Mouse (Mus musculus) heart, postnatal 0 days (tissue): ENCODE measurements around the gene Rtf2. TPM values are rescaled to one million over a fixed set of nuclear protein-coding genes. Genes with fewer than 3 reads are reported as not detected.

ENCODE experiments used
- ATAC-seq: fragments of 200-750 bp; cut with Nextera tagmentation; 2 replicates; pipeline ENCODE4 v1.8.0; 2017; ENCODE audit warnings: low read depth, moderate number of reproducible peaks, moderate library complexity; ENCODE audit not compliant: insufficient read depth
- DNase-seq: peaks from one replicate; pipeline ENCODE4 v3.0.0-alpha.2; 2016; ENCODE audit warnings: low spot score
- H3K27ac ChIP-seq: fragments of 300-500 bp; sonication (generic); 2 replicates; pipeline ENCODE4 v1.5.1; 2014; ENCODE audit warnings: low read depth, mild to moderate bottlenecking
- H3K27me3 ChIP-seq: fragments of 300-500 bp; sonication (generic); 2 replicates; pipeline ENCODE4 v1.6.1; 2014; ENCODE audit warnings: low read length, mixed read lengths; ENCODE audit not compliant: control insufficient read depth, insufficient read depth
- H3K36me3 ChIP-seq: fragments of 300-500 bp; sonication (generic); replicated peaks from 2 replicates; pipeline ENCODE4 v1.6.1; 2014; ENCODE audit warnings: low read length, mixed read lengths; ENCODE audit not compliant: control insufficient read depth, insufficient read depth
- H3K4me1 ChIP-seq: fragments of 300-500 bp; sonication (generic); 2 replicates; pipeline ENCODE4 v1.6.1; 2014; ENCODE audit warnings: antibody characterized with exemption; ENCODE audit not compliant: control insufficient read depth, insufficient read depth
- H3K4me2 ChIP-seq: fragments of 300-500 bp; sonication (generic); 2 replicates; pipeline ENCODE4 v1.6.1; 2014; ENCODE audit warnings: low read depth, mild to moderate bottlenecking, low read length, moderate library complexity
- H3K4me3 ChIP-seq: fragments of 300-500 bp; sonication (generic); 2 replicates; pipeline ENCODE4 v1.5.1; 2014; ENCODE audit warnings: low read depth, low read length
- H3K9ac ChIP-seq: fragments of 300-500 bp; sonication (generic); replicated peaks from 2 replicates; pipeline ENCODE4 v1.6.1; 2014; ENCODE audit warnings: low read depth, low read length, mixed read lengths
- H3K9me3 ChIP-seq: fragments of 300-500 bp; sonication (generic); replicated peaks from 2 replicates; pipeline ENCODE4 v1.6.1; 2016; ENCODE audit warnings: low read length; ENCODE audit not compliant: control insufficient read depth
- CTCF ChIP-seq: IDR thresholded peaks from 2 replicates; pipeline ENCODE4 v1.5.1; 2016; ENCODE audit warnings: antibody characterized with exemption, control low read depth, low read depth
- EP300 ChIP-seq: IDR thresholded peaks from 2 replicates; pipeline ENCODE4 v1.6.1; 2016; ENCODE audit warnings: antibody characterized with exemption, low read depth
- WGBS: fragments of 180-500 bp; shearing (Covaris S2); extraction: QIAGEN DNeasy Blood & Tissue Kit; methylation state at CpG from one replicate; pipeline ENCODE4 v1.1.7; 2014; 5-methylcytosine and 5-hydroxymethylcytosine counted together
- polyA plus RNA-seq: library from polyadenylated mRNA; unstranded; fragments of >200 nt; fragmentation: Nextera tagmentation; extraction: Ambion mirVana; gene quantifications from 2 replicates; pipeline ENCODE4 v1.2.1, GENCODE M21; 2015
- total RNA-seq: library from RNA; depleted of rRNA; stranded (reverse); fragments of >200 nt; gene quantifications from 2 replicates; pipeline ENCODE4 v1.2.3, GENCODE M21; 2014; ENCODE audit warnings: low replicate concordance

The Rtf2 gene
- total and polyA plus RNA-seq, 2 experiments from 2014 or later: 34.0 to 45.1 TPM

- no peaks in the 10 kb centered on the region for H3K9me3 ChIP-seq
- no peak overlapping the region for H3K4me3 ChIP-seq
- no peak for TF ChIP-seq EP300
- TF ChIP-seq CTCF: no peak
- H3K4me1 ChIP-seq: no peaks in the 10 kb centered on the region
- ATAC-seq (no peak), DNase-seq (no peak)
- no peak overlapping the region for H3K27ac ChIP-seq
- 95% methylated on average over 4 of the region's 4 CpGs for WGBS
- H3K36me3 ChIP-seq: peaks cover 75% of the 10 kb centered on the region
- no peak overlapping the region for H3K9ac ChIP-seq
- H3K27me3 ChIP-seq: no peaks in the 10 kb centered on the region
- H3K4me2 ChIP-seq: no peak overlapping the region
Measured at GRCm38 (mm10) chr2:172452031-172452430, 11.7 kb downstream of the Rtf2 start.

GRCm38 (mm10) chr2:172452458-172452857 is 12.1 kb downstream of the Rtf2 start:
- Histone ChIP-seq H3K4me1 (no peaks in the 10 kb centered on the region), H3K27ac (no peak overlapping the region), H3K4me3 (no peak overlapping the region), H3K9ac (no peak overlapping the region), H3K36me3 (peaks cover 75% of the 10 kb centered on the region), H3K9me3 (no peaks in the 10 kb centered on the region), H3K4me2 (no peak overlapping the region), H3K27me3 (no peaks in the 10 kb centered on the region)
- 91% methylated on average over 10 of the region's 10 CpGs for WGBS
- DNase-seq: no peak
- TF ChIP-seq CTCF: no peak
- ATAC-seq: no peak

DNA sequence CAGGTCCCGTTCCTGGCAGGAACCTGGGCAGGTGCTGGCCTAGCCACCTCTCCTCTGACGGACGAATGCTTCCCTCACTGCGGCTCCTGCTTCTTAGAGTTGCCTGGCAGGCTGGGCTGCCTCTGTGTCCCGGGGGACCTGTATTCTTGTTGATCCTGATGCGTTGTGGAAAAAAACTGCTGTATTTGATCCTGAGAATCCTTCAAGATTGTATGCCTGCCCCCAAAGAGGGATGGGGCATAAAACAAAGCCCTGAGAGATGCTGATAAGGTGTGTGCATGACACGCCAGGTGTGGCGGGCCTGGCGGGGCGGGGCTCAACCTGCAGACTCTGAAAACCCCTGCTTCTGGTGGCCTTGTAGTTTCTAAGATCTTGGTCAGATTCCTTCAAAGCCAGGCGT is 18.1 kb downstream of the Rtf2 start, which contains the start of gene Gcnt7:
Gcnt7 (minus strand) TSS at position 101 of the 400 bp plus-strand sequence.
- no peaks in the 10 kb centered on the region for H3K9me3 ChIP-seq
- H3K4me2 ChIP-seq: no peak within 1 kb of the TSS
- H3K27me3 ChIP-seq: no peaks in the 10 kb centered on the region
- ATAC-seq: no peak
- TF ChIP-seq CTCF (no peak), EP300 (no peak)
- H3K36me3 ChIP-seq: peaks cover 44% of the 10 kb centered on the region
- H3K27ac ChIP-seq: no peak within 1 kb of the TSS
- no peak within 1 kb of the TSS for H3K9ac ChIP-seq
- WGBS: 82% methylated on average over 11 of the region's 11 CpGs
- H3K4me3 ChIP-seq: no peak within 1 kb of the TSS
- DNase-seq: no peak
- H3K4me1 ChIP-seq: no peaks in the 10 kb centered on the region

DNA sequence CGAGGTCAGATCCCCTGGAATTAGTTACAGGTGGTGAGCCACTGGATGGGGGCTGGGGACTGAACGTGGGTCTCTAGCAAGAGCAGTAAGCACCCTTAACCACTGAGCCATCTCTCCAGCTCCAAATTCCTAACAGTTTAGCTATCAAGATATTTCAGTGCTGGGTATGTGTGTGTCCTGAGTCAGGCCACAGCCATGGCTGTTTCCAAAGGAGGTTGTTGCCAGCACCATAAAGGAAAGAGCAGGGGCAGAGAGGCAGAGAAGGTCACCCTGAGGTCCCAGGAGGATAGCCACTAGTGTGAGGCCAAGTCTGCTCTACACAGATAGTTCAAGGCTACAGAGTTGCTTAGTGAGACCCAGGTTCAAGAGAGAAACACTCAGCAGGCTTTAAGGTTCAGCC is 20.3 kb downstream of the Rtf2 start:
- no peak overlapping the region for H3K9ac ChIP-seq
- no peak for ATAC-seq
- no peaks in the 10 kb centered on the region for H3K4me1 ChIP-seq
- peaks cover 55% of the 10 kb centered on the region for H3K36me3 ChIP-seq
- WGBS: 67% methylated on average over 2 of the region's 2 CpGs
- no peaks in the 10 kb centered on the region for H3K9me3 ChIP-seq
- no peaks in the 10 kb centered on the region for H3K27me3 ChIP-seq
- H3K4me3 ChIP-seq: no peak overlapping the region
- DNase-seq: no peak
- TF ChIP-seq CTCF (no peak), EP300 (no peak)
- no peak overlapping the region for H3K27ac ChIP-seq
- H3K4me2 ChIP-seq: no peak overlapping the region

- no peak for ATAC-seq
- H3K36me3 ChIP-seq: peaks cover 60% of the 10 kb centered on the region
- WGBS: 86% methylated on average over 4 of the region's 4 CpGs
Measured at GRCm38 (mm10) chr2:172462813-172463212, 22.5 kb downstream of the Rtf2 start.

DNA sequence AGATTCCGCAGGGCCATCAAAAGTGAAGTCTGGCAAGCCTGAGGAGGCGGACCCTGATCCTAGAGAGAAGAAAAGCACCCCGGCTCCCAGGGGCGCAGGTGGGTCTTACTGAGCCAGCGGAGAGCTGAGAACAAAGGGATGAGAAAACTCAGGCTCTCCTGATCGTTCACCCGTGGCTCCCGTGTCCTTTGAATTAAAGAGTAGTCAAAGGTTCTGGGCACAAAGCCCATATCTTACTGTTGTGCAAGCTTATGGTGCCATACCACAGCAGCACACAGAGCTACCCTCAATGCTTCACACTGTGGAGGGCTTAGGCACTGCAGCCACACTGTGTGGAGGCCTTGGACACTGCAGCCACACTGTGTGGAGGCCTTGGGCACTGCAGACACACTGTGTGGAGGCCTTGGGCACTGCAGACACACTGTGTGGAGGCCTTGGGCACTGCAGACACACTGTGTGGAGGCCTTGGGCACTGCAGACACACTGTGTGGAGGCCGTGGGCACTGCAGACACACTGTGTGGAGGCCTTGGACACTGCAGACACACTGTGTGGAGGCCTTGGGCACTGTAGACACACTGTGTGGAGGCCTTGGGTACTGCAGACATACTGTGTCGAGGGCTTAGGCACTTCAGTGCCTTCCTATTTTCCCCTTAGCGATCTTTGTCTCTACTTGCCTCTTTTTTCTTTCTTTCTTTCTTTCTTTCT is 26.2 kb downstream of the Rtf2 start:
- Histone ChIP-seq H3K4me1 (no peaks in the 10 kb centered on the region), H3K9me3 (no peaks in the 10 kb centered on the region), H3K36me3 (peaks cover 73% of the 10 kb centered on the region), H3K4me3 (no peak overlapping the region), H3K27ac (no peak overlapping the region), H3K9ac (no peak overlapping the region), H3K27me3 (no peaks in the 10 kb centered on the region), H3K4me2 (no peak overlapping the region)
- TF ChIP-seq EP300 (no peak), CTCF (no peak)
- WGBS: 86% methylated on average over 11 of the region's 11 CpGs
- DNase-seq: no peak
- no peak for ATAC-seq

More at GRCm38 (mm10) chr2:172462813-172463212, 22.5 kb downstream of the Rtf2 start:
- H3K4me1 ChIP-seq: no peaks in the 10 kb centered on the region
- H3K9me3 ChIP-seq: no peaks in the 10 kb centered on the region
- no peaks in the 10 kb centered on the region for H3K27me3 ChIP-seq
- DNase-seq: no peak
- TF ChIP-seq CTCF: no peak
- no peak for TF ChIP-seq EP300
- no peak overlapping the region for H3K27ac ChIP-seq
- no peak overlapping the region for H3K4me3 ChIP-seq
- no peak overlapping the region for H3K9ac ChIP-seq
- H3K4me2 ChIP-seq: no peak overlapping the region
